Mouse (Mus musculus) heart, embryonic 10.5 days (tissue): ENCODE measurements at regions not wholly inside any gene's neighbourhood (a gene's known extent, or its start where the extent isn't known, plus 50 kb on each side); places are given as distances from the start of the nearest gene placed in this dataset.

Experiments
- DNase-seq: peaks from one replicate; pipeline ENCODE4 v3.0.0-alpha.2; 2017; ENCODE audit warnings: low spot score
- H3K27ac ChIP-seq: fragments of 300-500 bp; sonication (generic); 2 replicates; pipeline ENCODE4 v1.5.1; 2016; ENCODE audit warnings: mild to moderate bottlenecking
- H3K27me3 ChIP-seq: fragments of 300-500 bp; sonication (generic); 2 replicates; pipeline ENCODE4 v1.6.1; 2016; ENCODE audit warnings: mild to moderate bottlenecking; ENCODE audit not compliant: poor library complexity, insufficient read depth, severe bottlenecking
- H3K36me3 ChIP-seq: fragments of 300-500 bp; sonication (generic); 2 replicates; pipeline ENCODE4 v1.6.1; 2016; ENCODE audit warnings: mild to moderate bottlenecking, moderate library complexity
- H3K4me1 ChIP-seq: fragments of 300-500 bp; sonication (generic); 2 replicates; pipeline ENCODE4 v1.6.1; 2016; ENCODE audit warnings: mild to moderate bottlenecking
- H3K4me3 ChIP-seq: fragments of 300-500 bp; sonication (generic); 2 replicates; pipeline ENCODE4 v1.5.1; 2016; ENCODE audit warnings: mild to moderate bottlenecking, moderate library complexity
- H3K9me3 ChIP-seq: fragments of 300-500 bp; sonication (generic); 2 replicates; pipeline ENCODE4 v1.6.1; 2016; ENCODE audit warnings: mild to moderate bottlenecking, moderate library complexity
- WGBS: fragments of 180-500 bp; shearing (Covaris S2); methylation state at CpG from one replicate; pipeline ENCODE4 v1.1.7; 2016; 5-methylcytosine and 5-hydroxymethylcytosine counted together

- no peaks in the 10 kb centered on the region for H3K36me3 ChIP-seq
- no peak for DNase-seq
- no peak overlapping the region for H3K27ac ChIP-seq
- 75% methylated on average over 3 of the region's 3 CpGs for WGBS
- H3K4me1 ChIP-seq = 0 out of 2 replicates have a peak, but pooled peaks cover 3% of the 10 kb centered on the region
- no peaks in the 10 kb centered on the region for H3K27me3 ChIP-seq
- H3K4me3 ChIP-seq = no peak overlapping the region
- H3K9me3 ChIP-seq = no peaks in the 10 kb centered on the region
Measured at GRCm38 (mm10) chr3:149575678-149576077, 585.3 kb upstream of the Adgrl2 start.

GRCm38 (mm10) chr3:149566853-149567252, 576.5 kb upstream of the Adgrl2 start:
- no peak overlapping the region for H3K27ac ChIP-seq
- H3K4me3 ChIP-seq = no peak overlapping the region
- DNase-seq = no peak
- whole genome bisulfite sequencing = 83% methylated on average over 6 of the region's 6 CpGs
- H3K27me3 ChIP-seq = no peaks in the 10 kb centered on the region
- H3K9me3 ChIP-seq = no peaks in the 10 kb centered on the region
- H3K36me3 ChIP-seq = no peaks in the 10 kb centered on the region
- H3K4me1 ChIP-seq = no peaks in the 10 kb centered on the region

- no peak overlapping the region for H3K4me3 ChIP-seq
- H3K27me3 ChIP-seq = no peaks in the 10 kb centered on the region
- no peak for DNase-seq
- no peaks in the 10 kb centered on the region for H3K9me3 ChIP-seq
- H3K4me1 ChIP-seq = no peaks in the 10 kb centered on the region
- no peaks in the 10 kb centered on the region for H3K36me3 ChIP-seq
- 88% methylated on average over 9 of the region's 9 CpGs for WGBS
- no peak overlapping the region for H3K27ac ChIP-seq
Measured at GRCm38 (mm10) chr3:149550231-149550951, 560.0 kb upstream of the Adgrl2 start.

- DNase-seq = no peak
- Histone ChIP-seq H3K4me1 (no peaks in the 10 kb centered on the region), H3K36me3 (no peaks in the 10 kb centered on the region), H3K27me3 (no peaks in the 10 kb centered on the region), H3K4me3 (no peak overlapping the region), H3K27ac (no peak overlapping the region), H3K9me3 (no peaks in the 10 kb centered on the region)
- WGBS = 70% methylated on average over 6 of the region's 6 CpGs
Measured at GRCm38 (mm10) chr3:149547045-149547444, 556.7 kb upstream of the Adgrl2 start.

GRCm38 (mm10) chr3:149546256-149546655, 555.9 kb upstream of the Adgrl2 start:
- Histone ChIP-seq H3K4me3 (no peak overlapping the region), H3K4me1 (no peaks in the 10 kb centered on the region), H3K27ac (no peak overlapping the region), H3K27me3 (no peaks in the 10 kb centered on the region), H3K36me3 (no peaks in the 10 kb centered on the region), H3K9me3 (no peaks in the 10 kb centered on the region)
- DNase-seq = no peak
- 68% methylated on average over 10 of the region's 10 CpGs for WGBS

GRCm38 (mm10) chr3:149534183-149534582, 543.8 kb upstream of the Adgrl2 start:
- 60% methylated on average over 4 of the region's 4 CpGs for WGBS
- no peak overlapping the region for H3K4me3 ChIP-seq
- H3K27me3 ChIP-seq = no peaks in the 10 kb centered on the region
- no peak for DNase-seq
- H3K36me3 ChIP-seq = no peaks in the 10 kb centered on the region
- H3K4me1 ChIP-seq = no peaks in the 10 kb centered on the region
- H3K27ac ChIP-seq = no peak overlapping the region
- H3K9me3 ChIP-seq = no peaks in the 10 kb centered on the region

GRCm38 (mm10) chr3:149530026-149530607, 539.8 kb upstream of the Adgrl2 start:
- no peaks in the 10 kb centered on the region for H3K36me3 ChIP-seq
- H3K27me3 ChIP-seq = no peaks in the 10 kb centered on the region
- no peaks in the 10 kb centered on the region for H3K4me1 ChIP-seq
- no peak overlapping the region for H3K4me3 ChIP-seq
- no peak overlapping the region for H3K27ac ChIP-seq
- WGBS = 84% methylated on average over 13 of the region's 13 CpGs
- H3K9me3 ChIP-seq = no peaks in the 10 kb centered on the region
- DNase-seq = no peak

GRCm38 (mm10) chr3:149526509-149526908, 536.2 kb upstream of the Adgrl2 start:
- Histone ChIP-seq H3K36me3 (no peaks in the 10 kb centered on the region), H3K4me3 (no peak overlapping the region), H3K27ac (no peak overlapping the region), H3K9me3 (no peaks in the 10 kb centered on the region), H3K27me3 (0 out of 2 replicates have a peak, but pooled peaks cover 4% of the 10 kb centered on the region), H3K4me1 (no peaks in the 10 kb centered on the region)
- WGBS = 92% methylated on average over 3 of the region's 3 CpGs
- DNase-seq = no peak

- peaks cover 7% of the 10 kb centered on the region; the same call in 1 of the 2 replicates for H3K4me1 ChIP-seq
- peaks cover 16% of the 10 kb centered on the region for H3K27me3 ChIP-seq
- WGBS = 37% methylated on average over 15 of the region's 15 CpGs
- H3K27ac ChIP-seq = 0 out of 2 replicates have a peak overlapping the region, but pooled peaks have one; percentile 36
- no peaks in the 10 kb centered on the region for H3K36me3 ChIP-seq
- H3K4me3 ChIP-seq = peak overlapping the region; percentile 57
- no peaks in the 10 kb centered on the region for H3K9me3 ChIP-seq
- DNase-seq = no peak
Measured at GRCm38 (mm10) chr3:149519575-149519929, 529.2 kb upstream of the Adgrl2 start.

GRCm38 (mm10) chr3:149518928-149519574, 528.7 kb upstream of the Adgrl2 start:
- no peak for DNase-seq
- Histone ChIP-seq H3K9me3 (no peaks in the 10 kb centered on the region), H3K27ac (peak overlapping the region; percentile 36; the same call in 1 of the 2 replicates), H3K4me3 (peak overlapping the region; percentile 57), H3K4me1 (peaks cover 7% of the 10 kb centered on the region; the same call in 1 of the 2 replicates), H3K36me3 (no peaks in the 10 kb centered on the region), H3K27me3 (peaks cover 16% of the 10 kb centered on the region)
- 8% methylated on average over 27 of the region's 27 CpGs for WGBS

GRCm38 (mm10) chr3:149517537-149517936, 527.2 kb upstream of the Adgrl2 start:
- H3K9me3 ChIP-seq = no peaks in the 10 kb centered on the region
- peaks cover 7% of the 10 kb centered on the region; the same call in 1 of the 2 replicates for H3K4me1 ChIP-seq
- no peak for DNase-seq
- H3K36me3 ChIP-seq = no peaks in the 10 kb centered on the region
- H3K27me3 ChIP-seq = peaks cover 16% of the 10 kb centered on the region
- H3K4me3 ChIP-seq = no peak overlapping the region
- H3K27ac ChIP-seq = no peak overlapping the region
- WGBS = 85% methylated on average over 11 of the region's 11 CpGs

- Histone ChIP-seq H3K36me3 (no peaks in the 10 kb centered on the region), H3K9me3 (no peaks in the 10 kb centered on the region), H3K27ac (peak overlapping the region; percentile 79), H3K27me3 (no peaks in the 10 kb centered on the region), H3K4me1 (peaks cover 10% of the 10 kb centered on the region), H3K4me3 (peak overlapping the region; percentile 29; the same call in 1 of the 2 replicates)
- no peak for DNase-seq
- 44% methylated on average over 6 of the region's 6 CpGs for WGBS
Measured at GRCm38 (mm10) chr3:149509178-149509577, 518.8 kb upstream of the Adgrl2 start.

GRCm38 (mm10) chr3:149508671-149509070, 518.3 kb upstream of the Adgrl2 start:
- no peaks in the 10 kb centered on the region for H3K36me3 ChIP-seq
- WGBS = 35% methylated on average over 10 of the region's 10 CpGs
- H3K4me3 ChIP-seq = peak overlapping the region; percentile 29; the same call in 1 of the 2 replicates
- H3K27ac ChIP-seq = peak overlapping the region; percentile 79
- no peaks in the 10 kb centered on the region for H3K27me3 ChIP-seq
- peak; percentile 85 for DNase-seq
- H3K9me3 ChIP-seq = no peaks in the 10 kb centered on the region
- peaks cover 10% of the 10 kb centered on the region for H3K4me1 ChIP-seq
